Mouse (Mus musculus): Measurements from ENCODE around the gene Trpv1.

- TF ChIP-seq CTCF (IDR thresholded peaks at IDR 0.05; ENCODE audit: borderline replicate concordance, insufficient read depth, low read length), result no peak
- no peak for TF ChIP-seq POLR2A (IDR thresholded peaks at IDR 0.05; ENCODE audit: low read depth, low read length)
These were observed 49.8 kb downstream of the Trpv1 start for GRCm38 (mm10) chr11:73283926-73284325.

Measured in embryonic fibroblast, embryonic 13.5 days (primary cell).